Mouse (Mus musculus): ENCODE results near the gene Myoc. TPM values are rescaled to one million over a fixed set of nuclear protein-coding genes. Genes with fewer than 3 reads are reported as not detected.
"Not testable (repeated sequence)": the region's sequence is repeated elsewhere in the genome, so short reads cannot be mapped to it uniquely, and the experiment has no call there.

Myoc gene
- total and polyA plus RNA-seq, 2 experiments from 2014 or later, result 0.35 TPM; not detected in 1

DNA sequence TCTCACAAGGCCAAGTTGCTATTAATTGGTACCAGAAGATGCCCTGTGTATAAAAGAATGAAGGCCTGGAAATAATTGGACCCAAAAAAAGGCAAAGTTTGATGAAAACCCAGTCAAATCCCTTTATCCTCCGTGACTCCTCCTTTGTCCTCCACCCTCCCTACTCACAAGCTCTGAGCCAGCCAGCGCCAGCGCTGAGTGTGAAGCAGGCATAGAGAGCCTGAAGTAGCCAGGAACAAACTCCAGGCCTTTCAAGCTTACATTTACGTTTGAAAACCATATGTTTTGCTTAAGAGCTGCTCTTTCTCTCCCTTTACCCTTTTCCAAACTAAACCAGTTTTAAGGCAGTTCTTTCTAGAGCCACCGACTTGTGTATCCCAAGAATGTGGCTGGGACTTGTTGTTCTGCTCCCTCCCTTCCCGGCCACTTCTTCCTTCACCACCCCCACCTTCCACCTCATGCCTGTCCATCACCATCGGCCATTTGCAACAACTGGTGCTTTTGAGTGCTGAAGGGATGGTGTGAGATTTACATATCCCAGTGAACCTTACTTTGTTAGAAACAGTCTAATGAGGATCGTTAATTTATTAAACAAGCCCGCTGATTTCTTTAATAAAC is 29.2 kb upstream of the Myoc start:
- DNase-seq (no peak), ATAC-seq (no peak)
- Histone ChIP-seq H3K27me3 (ENCODE audit: insufficient read depth, low read length) (no peaks in the 10 kb centered on the region), H3K27ac (ENCODE audit: low read depth, low read length) (no peak overlapping the region), H3K36me3 (ENCODE audit: insufficient read depth) (no peaks in the 10 kb centered on the region), H3K9ac (no peak overlapping the region), H3K4me1 (ENCODE audit: insufficient read depth) (no peaks in the 10 kb centered on the region), H3K4me2 (ENCODE audit: low read depth) (no peak overlapping the region), H3K4me3 (ENCODE audit: low read depth, low read length) (no peak overlapping the region), H3K9me3 (ENCODE audit: low read length) (no peaks in the 10 kb centered on the region)
- 32% methylated on average over 9 of the region's 9 CpGs for WGBS
- TF ChIP-seq CTCF (IDR thresholded peaks at IDR 0.05; ENCODE audit: low read depth), result no peak

- peak; percentile 12 for DNase-seq
- no peaks in the 10 kb centered on the region for H3K27me3 ChIP-seq (ENCODE audit: insufficient read depth, low read length)
- H3K36me3 ChIP-seq (ENCODE audit: insufficient read depth), result no peaks in the 10 kb centered on the region
- no peak for TF ChIP-seq CTCF (IDR thresholded peaks at IDR 0.05; ENCODE audit: low read depth)
- H3K9me3 ChIP-seq (ENCODE audit: low read length), result no peaks in the 10 kb centered on the region
- no peak overlapping the region for H3K27ac ChIP-seq (ENCODE audit: low read depth, low read length)
- H3K4me2 ChIP-seq (ENCODE audit: low read depth), result no peak overlapping the region
- no peak overlapping the region for H3K4me3 ChIP-seq (ENCODE audit: low read depth, low read length)
- no peaks in the 10 kb centered on the region for H3K4me1 ChIP-seq (ENCODE audit: insufficient read depth)
- 22% methylated on average over 4 of the region's 4 CpGs for WGBS
- no peak overlapping the region for H3K9ac ChIP-seq
- ATAC-seq, result 0 out of 2 replicates have a peak, but pooled peaks have one; percentile 15
Measured at GRCm38 (mm10) chr1:162611191-162611590, 27.8 kb upstream of the Myoc start.

DNA sequence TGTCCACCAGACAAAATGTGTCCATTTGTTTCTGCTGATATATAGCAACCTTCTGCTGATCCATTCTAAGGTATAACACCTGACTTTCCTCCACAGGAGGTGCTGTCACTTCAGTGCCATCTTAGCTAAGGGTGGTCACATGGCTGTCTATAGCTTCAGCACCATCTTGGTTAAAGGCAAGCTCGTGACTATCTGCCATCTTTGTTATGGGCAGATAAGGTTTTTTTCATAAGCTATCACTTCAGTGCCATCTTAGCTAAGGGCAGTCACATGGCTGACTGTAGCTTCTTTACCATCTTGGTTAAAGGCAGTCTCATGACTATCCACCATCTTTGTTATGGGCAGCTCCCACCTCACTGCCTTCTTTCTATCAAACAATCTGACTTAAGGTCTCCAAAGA is 23.4 kb upstream of the Myoc start:
- Histone ChIP-seq H3K4me1 (ENCODE audit: insufficient read depth) (no peaks in the 10 kb centered on the region), H3K4me3 (ENCODE audit: low read depth, low read length) (no peak overlapping the region), H3K4me2 (ENCODE audit: low read depth) (no peak overlapping the region), H3K9ac (no peak overlapping the region), H3K9me3 (ENCODE audit: low read length) (no peaks in the 10 kb centered on the region), H3K36me3 (ENCODE audit: insufficient read depth) (no peaks in the 10 kb centered on the region), H3K27ac (ENCODE audit: low read depth, low read length) (no peak overlapping the region), H3K27me3 (ENCODE audit: insufficient read depth, low read length) (no peaks in the 10 kb centered on the region)
- ATAC-seq (peak; percentile 97), DNase-seq (peak; percentile 73)
- peak; percentile 29; the same call in 1 of the 2 replicates for TF ChIP-seq CTCF (IDR thresholded peaks at IDR 0.05; ENCODE audit: low read depth)
- 73% methylated on average over 1 of the region's 1 CpGs for WGBS

DNA sequence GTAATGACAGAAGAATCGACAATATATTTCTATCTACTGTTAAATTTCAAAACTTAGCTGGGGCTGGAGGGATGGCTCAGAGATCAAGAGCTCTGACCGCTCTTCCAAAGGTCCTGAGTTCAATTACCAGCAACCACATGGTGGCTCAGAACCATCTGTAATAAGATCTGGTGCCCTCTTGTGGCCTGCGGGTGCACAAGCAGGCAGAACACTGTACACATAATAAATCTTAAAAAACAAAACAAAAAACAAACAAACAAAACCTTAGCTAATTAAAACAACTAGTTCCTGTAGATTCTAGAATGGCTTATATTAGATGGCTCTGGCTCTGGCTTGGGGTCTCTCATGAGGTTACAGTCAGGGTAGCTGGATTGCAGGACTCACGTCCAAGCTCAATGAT is 18.5 kb upstream of the Myoc start:
- DNase-seq (no peak), ATAC-seq (no peak)
- Histone ChIP-seq H3K4me2 (ENCODE audit: low read depth) (no peak overlapping the region), H3K9me3 (ENCODE audit: low read length) (no peaks in the 10 kb centered on the region), H3K9ac (no peak overlapping the region), H3K4me1 (ENCODE audit: insufficient read depth) (0 out of 2 replicates have a peak, but pooled peaks cover 2% of the 10 kb centered on the region), H3K4me3 (ENCODE audit: low read depth, low read length) (no peak overlapping the region), H3K27me3 (ENCODE audit: insufficient read depth, low read length) (no peaks in the 10 kb centered on the region), H3K27ac (ENCODE audit: low read depth, low read length) (no peak overlapping the region), H3K36me3 (ENCODE audit: insufficient read depth) (no peaks in the 10 kb centered on the region)
- TF ChIP-seq CTCF (IDR thresholded peaks at IDR 0.05; ENCODE audit: low read depth), result peak; percentile 32; the same call in 1 of the 2 replicates
- WGBS, result 73% methylated on average over 4 of the region's 4 CpGs

- H3K4me1 ChIP-seq (ENCODE audit: insufficient read depth), result 0 out of 2 replicates have a peak, but pooled peaks cover 2% of the 10 kb centered on the region
- no peaks in the 10 kb centered on the region for H3K9me3 ChIP-seq (ENCODE audit: low read length)
- no peak for TF ChIP-seq CTCF (IDR thresholded peaks at IDR 0.05; ENCODE audit: low read depth)
- no peak overlapping the region for H3K9ac ChIP-seq
- 50% methylated on average over 4 of the region's 4 CpGs for WGBS
- H3K36me3 ChIP-seq (ENCODE audit: insufficient read depth), result no peaks in the 10 kb centered on the region
- DNase-seq (no peak), ATAC-seq (no peak)
- no peak overlapping the region for H3K4me3 ChIP-seq (ENCODE audit: low read depth, low read length)
- H3K4me2 ChIP-seq (ENCODE audit: low read depth), result no peak overlapping the region
- no peaks in the 10 kb centered on the region for H3K27me3 ChIP-seq (ENCODE audit: insufficient read depth, low read length)
- no peak overlapping the region for H3K27ac ChIP-seq (ENCODE audit: low read depth, low read length)
Measured at GRCm38 (mm10) chr1:162623895-162624294, 15.1 kb upstream of the Myoc start.

DNA sequence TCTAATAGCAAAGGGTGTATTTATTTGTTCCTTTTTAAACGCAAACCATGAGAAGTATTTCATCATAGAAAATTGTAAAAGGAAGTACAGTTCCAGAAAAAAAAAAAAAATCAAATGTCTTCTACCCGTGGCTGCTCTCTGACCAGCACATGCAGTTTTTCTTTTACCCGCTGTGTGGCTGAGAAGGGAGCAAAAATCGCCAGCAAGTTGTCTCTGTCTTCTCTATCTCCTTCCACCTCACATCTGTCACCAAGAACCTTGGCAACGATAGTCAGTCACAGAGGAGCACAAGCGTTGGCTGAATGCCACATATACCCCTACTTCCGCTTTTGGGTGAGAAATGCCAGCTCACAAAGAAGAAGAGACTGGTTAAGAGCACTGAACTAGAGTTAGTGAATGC is 13.7 kb upstream of the Myoc start:
- 38% methylated on average over 7 of the region's 7 CpGs for WGBS
- H3K4me2 ChIP-seq (ENCODE audit: low read depth), result no peak overlapping the region
- DNase-seq, result peak; percentile 35
- no peak overlapping the region for H3K4me3 ChIP-seq (ENCODE audit: low read depth, low read length)
- H3K9ac ChIP-seq, result no peak overlapping the region
- ATAC-seq, result no peak
- 0 out of 2 replicates have a peak, but pooled peaks cover 2% of the 10 kb centered on the region for H3K4me1 ChIP-seq (ENCODE audit: insufficient read depth)
- no peak for TF ChIP-seq CTCF (IDR thresholded peaks at IDR 0.05; ENCODE audit: low read depth)
- H3K36me3 ChIP-seq (ENCODE audit: insufficient read depth), result no peaks in the 10 kb centered on the region
- H3K9me3 ChIP-seq (ENCODE audit: low read length), result no peaks in the 10 kb centered on the region
- H3K27me3 ChIP-seq (ENCODE audit: insufficient read depth, low read length), result no peaks in the 10 kb centered on the region
- no peak overlapping the region for H3K27ac ChIP-seq (ENCODE audit: low read depth, low read length)

DNA sequence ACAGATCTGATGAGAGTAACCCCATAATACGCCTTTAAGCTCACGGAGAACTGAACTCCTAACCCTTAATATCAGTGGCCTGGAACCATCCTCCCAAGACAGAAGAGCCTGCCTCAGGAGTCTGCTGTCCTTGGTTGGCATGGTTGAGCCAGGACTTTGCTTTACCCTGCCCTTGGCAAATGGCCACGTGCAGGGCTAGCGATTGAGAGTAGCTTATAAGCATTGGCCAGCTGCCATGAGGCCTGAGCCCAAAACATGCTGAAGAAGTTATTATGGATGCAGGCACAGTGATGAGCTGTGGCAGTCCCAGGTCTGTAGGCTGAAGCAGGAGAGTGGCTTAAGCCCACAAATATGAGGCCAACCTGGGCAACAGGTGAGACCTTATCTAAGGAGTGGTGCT is 11.1 kb upstream of the Myoc start:
- not testable (repeated sequence) for DNase-seq; H3K4me2 ChIP-seq (ENCODE audit: low read depth); H3K9me3 ChIP-seq (ENCODE audit: low read length); H3K36me3 ChIP-seq (ENCODE audit: insufficient read depth); H3K27ac ChIP-seq (ENCODE audit: low read depth, low read length); H3K9ac ChIP-seq; H3K4me1 ChIP-seq (ENCODE audit: insufficient read depth); ATAC-seq; H3K27me3 ChIP-seq (ENCODE audit: insufficient read depth, low read length); H3K4me3 ChIP-seq (ENCODE audit: low read depth, low read length)
- 67% methylated on average over 4 of the region's 4 CpGs for WGBS

DNA sequence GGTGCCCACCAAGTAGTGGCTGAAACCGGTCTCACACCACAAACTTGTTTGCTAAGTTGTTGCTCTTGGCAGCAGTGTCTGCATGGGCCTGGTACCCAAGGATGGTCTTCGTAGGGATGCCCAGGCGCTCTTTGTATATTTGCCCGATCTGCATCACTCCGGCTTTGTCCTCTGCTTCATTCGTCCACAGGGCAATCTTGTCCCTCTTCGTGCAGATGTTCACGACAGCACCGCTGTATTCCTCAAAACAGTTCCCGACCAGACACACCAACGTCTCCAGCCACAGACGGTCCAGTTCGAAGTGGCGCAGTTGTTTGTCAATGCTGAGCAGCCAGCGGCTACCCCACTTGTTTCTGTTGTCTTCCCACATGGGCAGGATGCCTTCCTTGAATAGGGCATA is 10.6 kb upstream of the Myoc start:
- H3K4me1 ChIP-seq (ENCODE audit: insufficient read depth); H3K27me3 ChIP-seq (ENCODE audit: insufficient read depth, low read length); H3K36me3 ChIP-seq (ENCODE audit: insufficient read depth); H3K4me3 ChIP-seq (ENCODE audit: low read depth, low read length); H3K27ac ChIP-seq (ENCODE audit: low read depth, low read length); H3K9ac ChIP-seq; DNase-seq; ATAC-seq; H3K9me3 ChIP-seq (ENCODE audit: low read length); H3K4me2 ChIP-seq (ENCODE audit: low read depth): not testable (repeated sequence)
- WGBS, result 95% methylated on average over 15 of the region's 15 CpGs

DNA sequence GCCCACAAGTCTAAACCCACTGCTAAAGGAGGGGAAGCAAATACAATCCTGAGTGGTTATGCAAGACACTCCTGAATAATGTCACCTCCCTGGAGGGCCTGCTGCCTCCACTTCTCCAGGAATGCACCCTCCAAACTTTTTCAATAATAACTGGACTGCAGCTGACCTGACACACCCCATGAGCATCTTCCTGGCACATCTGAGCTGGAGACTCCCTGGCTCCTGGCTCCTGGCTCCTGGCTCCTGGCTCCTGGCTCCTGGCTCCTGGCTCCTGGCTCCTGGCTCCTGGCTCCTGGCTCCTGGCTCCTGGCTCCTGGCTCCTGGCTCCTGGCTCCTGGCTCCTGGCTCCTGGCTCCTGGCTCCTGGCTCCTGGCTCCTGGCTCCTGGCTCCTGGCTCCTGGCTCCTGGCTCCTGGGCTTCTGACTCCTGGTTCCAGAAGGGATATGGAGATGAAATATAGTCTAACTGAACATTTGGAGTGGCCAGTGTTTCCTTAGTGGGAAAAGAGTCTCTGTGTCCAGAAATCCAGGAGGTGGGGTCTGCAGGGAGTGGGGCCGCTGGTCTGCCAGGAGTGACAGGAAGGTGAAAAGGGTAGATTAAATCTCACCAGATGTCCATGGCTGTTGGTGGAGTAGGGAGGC is 3.5 kb upstream of the Myoc start:
- not testable (repeated sequence) for H3K27ac ChIP-seq (ENCODE audit: low read depth, low read length); H3K9me3 ChIP-seq (ENCODE audit: low read length); H3K4me2 ChIP-seq (ENCODE audit: low read depth); H3K36me3 ChIP-seq (ENCODE audit: insufficient read depth); H3K27me3 ChIP-seq (ENCODE audit: insufficient read depth, low read length); H3K9ac ChIP-seq; H3K4me3 ChIP-seq (ENCODE audit: low read depth, low read length); H3K4me1 ChIP-seq (ENCODE audit: insufficient read depth); ATAC-seq; DNase-seq
- 63% methylated on average over 1 of the region's 1 CpGs for WGBS

Data from forebrain, postnatal 0 days (tissue).